Mouse (Mus musculus) layer of hippocampus, postnatal 36 days (tissue): Measurements from ENCODE around the gene Cxcr1. TPM values are rescaled to one million over a fixed set of nuclear protein-coding genes. Genes with fewer than 3 reads are reported as not detected.

ENCODE experiments used
- microRNA-seq, 2 experiments: library from miRNA; unstranded; fragments of <30 nt; microRNA quantifications; one replicate each; pipeline ENCODE4 v1.2.0; 2021
- total RNA-seq, 2 experiments: library from RNA; stranded (reverse); gene quantifications; 2 replicates each; pipeline ENCODE4 v1.2.3; 2021

Gene Cxcr1
- total RNA-seq, 2 experiments from 2014 or later, result not detected

Small RNA genes lying within 50 kb of the gene (microRNA-seq; reads per million reads assigned to microRNA genes)
- gene Mir1928, result 0 reads per million in 2 experiments

Other genes with a start within 250 kb of the Cxcr1 start
- gene Tns1, start 70.2 kb downstream of the Cxcr1 start, total RNA-seq, result 10 to 100 TPM; 34.5 to 48.6 TPM
- not detected for gene Rufy4, start 69.1 kb downstream of the Cxcr1 start, total RNA-seq
- under 1 TPM in 1 of 2 experiments, not detected in 1; 0.13 TPM for gene Cxcr2, start 40.6 kb downstream of the Cxcr1 start, total RNA-seq
- gene Arpc2, start 41.5 kb upstream of the Cxcr1 start, total RNA-seq, result 100 to 1,000 TPM; 394 to 402 TPM
- not detected for gene Gpbar1, start 83.9 kb upstream of the Cxcr1 start, total RNA-seq
- 100 to 1,000 TPM; 148 to 159 TPM for gene Aamp, start 90.1 kb upstream of the Cxcr1 start, total RNA-seq
- gene Pnkd, start 90.3 kb upstream of the Cxcr1 start, total RNA-seq, result 100 to 1,000 TPM; 168 to 188 TPM
- gene Tmbim1, start 111.0 kb upstream of the Cxcr1 start, total RNA-seq, result 10 to 100 TPM; 25.1 to 25.4 TPM
- gene Catip, start 167.5 kb upstream of the Cxcr1 start, total RNA-seq, result 1 to 10 TPM; 1.0 to 1.2 TPM
- 1 to 10 TPM; 2.6 to 3.6 TPM for gene Slc11a1, start 180.6 kb upstream of the Cxcr1 start, total RNA-seq
- 10 to 100 TPM; 25.9 to 28.4 TPM for gene Ctdsp1, start 196.9 kb upstream of the Cxcr1 start, total RNA-seq
- gene Vil1, start 214.7 kb upstream of the Cxcr1 start, total RNA-seq, result under 1 TPM; 0.10 to 0.33 TPM